Comparison of ENCODE assay signal across 9 mouse cellular contexts in genomic region chr9:21799010-21799350, GRCm38 (mm10). TPM values are rescaled to one million over a fixed set of nuclear protein-coding genes. Genes with fewer than 3 reads are reported as not detected.
DNase-seq lines count a peak whose midpoint lies in the region; ATAC-seq lines count a peak whose summit lies in the region.
"Had no signal": no experiment of that assay in that cellular context is flagged by ENCODE, and none has a peak within 500 bp of the region (broad histone marks: within the 10 kb centered on the region; RNA-seq: fewer than 3 reads in every experiment).

No protein-coding gene starts in this region.

- H3K36me3 ChIP-seq in heart, embryonic 11.5 days (ENCODE audit: control insufficient read depth, insufficient read depth, low read length): peaks cover 24% of the 10 kb centered on the region
- no peaks in the 10 kb centered on the region for H3K36me3 ChIP-seq in hindbrain, embryonic 11.5 days (ENCODE audit: control insufficient read depth, insufficient read depth, low read length)
- peaks cover 25% of the 10 kb centered on the region for H3K36me3 ChIP-seq in midbrain, embryonic 10.5 days

- no peak overlapping the region; the same call in 1 of the 2 replicates for H3K9ac ChIP-seq in heart, embryonic 11.5 days (ENCODE audit: low read depth, low read length)
- H3K9ac ChIP-seq in hindbrain, embryonic 11.5 days (ENCODE audit: low read depth, low read length): peak overlapping the region; percentile 57; the same call in 1 of the 2 replicates

- no peak for DNase-seq in heart, postnatal 4 days
- peak; percentile 62 for DNase-seq in ES-CJ7 (ENCODE audit: low read depth, low spot score)
- DNase-seq in hindbrain, embryonic 11.5 days (ENCODE audit: low spot score): no peak
- no peak for DNase-seq in midbrain, embryonic 10.5 days (ENCODE audit: low spot score)
- no peak for DNase-seq in retina, embryonic 14.5 days (ENCODE audit: low spot score)

- H3K4me1 ChIP-seq in heart, embryonic 11.5 days (ENCODE audit: control insufficient read depth, insufficient read depth, low read length): peaks cover 19% of the 10 kb centered on the region
- no peaks in the 10 kb centered on the region for H3K4me1 ChIP-seq in hindbrain, embryonic 11.5 days (replicated peaks; ENCODE audit: control insufficient read depth, insufficient read depth, low read length)
- peaks cover 34% of the 10 kb centered on the region for H3K4me1 ChIP-seq in midbrain, embryonic 10.5 days

- ATAC-seq in heart, embryonic 11.5 days (replicated peaks; ENCODE audit: insufficient number of reproducible peaks, low FRiP score, low TSS enrichment): no peak
- no peak for ATAC-seq in hindbrain, embryonic 11.5 days (ENCODE audit: low FRiP score)
- ATAC-seq in frontal cortex, adult (ENCODE audit: low TSS enrichment): no peak
- no peak for ATAC-seq in activated CD4-positive, CD25-positive, alpha-beta regulatory T cell, adult 4 months

- H3K4me2 ChIP-seq in heart, embryonic 11.5 days: peak overlapping the region; percentile 81
- peak overlapping the region; percentile 74 for H3K4me2 ChIP-seq in hindbrain, embryonic 11.5 days (replicated peaks; ENCODE audit: low read depth, low read length)

- no peaks in the 10 kb centered on the region for H3K27me3 ChIP-seq in heart, embryonic 11.5 days (ENCODE audit: control insufficient read depth, insufficient read depth, low read length)
- no peaks in the 10 kb centered on the region for H3K27me3 ChIP-seq in hindbrain, embryonic 11.5 days (ENCODE audit: control insufficient read depth, insufficient read depth, low read length)
- H3K27me3 ChIP-seq in midbrain, embryonic 10.5 days (ENCODE audit: low read depth, poor library complexity, severe bottlenecking): no peaks in the 10 kb centered on the region

- no peaks in the 10 kb centered on the region for H3K9me3 ChIP-seq in heart, embryonic 11.5 days (replicated peaks; ENCODE audit: control insufficient read depth, low read length)
- no peaks in the 10 kb centered on the region for H3K9me3 ChIP-seq in hindbrain, embryonic 11.5 days (ENCODE audit: control insufficient read depth, low read length)
- H3K9me3 ChIP-seq in midbrain, embryonic 10.5 days (replicated peaks): no peaks in the 10 kb centered on the region

- WGBS in heart, embryonic 11.5 days (ENCODE audit: insufficient replicate concordance): 57% methylated on average over 3 of the region's 3 CpGs
- WGBS in hindbrain, embryonic 11.5 days: 55% methylated on average over 3 of the region's 3 CpGs
- 53% methylated on average over 3 of the region's 3 CpGs for WGBS in midbrain, embryonic 10.5 days

- H3K27ac ChIP-seq in heart, embryonic 11.5 days (ENCODE audit: low read depth, low read length): peak overlapping the region; percentile 92
- no peak overlapping the region; the same call in 1 of the 2 replicates for H3K27ac ChIP-seq in hindbrain, embryonic 11.5 days (ENCODE audit: low read depth, low read length)
- peak overlapping the region; percentile 91 for H3K27ac ChIP-seq in midbrain, embryonic 10.5 days (replicated peaks)

- peak overlapping the region; percentile 92 for H3K4me3 ChIP-seq in heart, embryonic 11.5 days (ENCODE audit: low read depth, low read length)
- H3K4me3 ChIP-seq in hindbrain, embryonic 11.5 days (ENCODE audit: low read depth, low read length): peak overlapping the region; percentile 55
- H3K4me3 ChIP-seq in midbrain, embryonic 10.5 days: peak overlapping the region; percentile 85

RNA-seq across cellular contexts. Expression of gene Kank2, which starts 0.4 kb away (rescaled TPM):
- polyA plus RNA-seq in heart, embryonic 11.5 days (2014; fragmentation: Nextera tagmentation; extraction: Ambion mirVana): 8.9 and 9.0 TPM in 2 replicates
- total RNA-seq in heart, postnatal 4 days (2021): 10 to 100 TPM; 50.7 to 53.7 TPM
- 4.1 and 4.7 TPM in 2 replicates for polyA plus RNA-seq in hindbrain, embryonic 11.5 days (2014; fragmentation: Nextera tagmentation; extraction: Ambion mirVana)
- 8.6 and 9.5 TPM in 2 replicates for polyA plus RNA-seq in midbrain, embryonic 10.5 days (2016; fragmentation: Nextera tagmentation; extraction: Ambion mirVana)
- polyA plus RNA-seq in activated CD4-positive, CD25-positive, alpha-beta regulatory T cell, adult 4 months (2017; shearing (Covaris generic)): not detected

RNA-seq across cellular contexts. Expression of gene Angptl8, which starts 36.3 kb away (rescaled TPM):
- 1.1 and 1.9 TPM in 2 replicates for polyA plus RNA-seq in heart, embryonic 11.5 days (2014; fragmentation: Nextera tagmentation; extraction: Ambion mirVana)
- total RNA-seq in heart, postnatal 4 days (2021): not detected
- 0.74 TPM in 1 of 2 replicates, not detected in the other for polyA plus RNA-seq in hindbrain, embryonic 11.5 days (2014; fragmentation: Nextera tagmentation; extraction: Ambion mirVana)
- polyA plus RNA-seq in midbrain, embryonic 10.5 days (2016; fragmentation: Nextera tagmentation; extraction: Ambion mirVana): 0.47 and 0.83 TPM in 2 replicates
- polyA plus RNA-seq in activated CD4-positive, CD25-positive, alpha-beta regulatory T cell, adult 4 months (2017; shearing (Covaris generic)): not detected
- total RNA-seq: layer of hippocampus, postnatal 36 days had no signal

RNA-seq across cellular contexts. Expression of gene Spc24, which starts 38.9 kb away (rescaled TPM):
- 90.5 and 103 TPM in 2 replicates for polyA plus RNA-seq in heart, embryonic 11.5 days (2014; fragmentation: Nextera tagmentation; extraction: Ambion mirVana)
- 10 to 100 TPM; 37.2 to 38.4 TPM for total RNA-seq in heart, postnatal 4 days (2021)
- 94.3 and 101 TPM in 2 replicates for polyA plus RNA-seq in hindbrain, embryonic 11.5 days (2014; fragmentation: Nextera tagmentation; extraction: Ambion mirVana)
- 146 and 175 TPM in 2 replicates for polyA plus RNA-seq in midbrain, embryonic 10.5 days (2016; fragmentation: Nextera tagmentation; extraction: Ambion mirVana)
- polyA plus RNA-seq in activated CD4-positive, CD25-positive, alpha-beta regulatory T cell, adult 4 months (2017; shearing (Covaris generic)): 10 to 100 TPM; 18.7 to 25.8 TPM

RNA-seq across cellular contexts. Expression of gene Dock6, which starts 53.5 kb away (rescaled TPM):
- polyA plus RNA-seq in heart, embryonic 11.5 days (2014; fragmentation: Nextera tagmentation; extraction: Ambion mirVana): 43.9 and 50.1 TPM in 2 replicates
- total RNA-seq in heart, postnatal 4 days (2021): 10 to 100 TPM; 61.4 to 70.0 TPM
- polyA plus RNA-seq in hindbrain, embryonic 11.5 days (2014; fragmentation: Nextera tagmentation; extraction: Ambion mirVana): 16.3 and 21.4 TPM in 2 replicates
- polyA plus RNA-seq in midbrain, embryonic 10.5 days (2016; fragmentation: Nextera tagmentation; extraction: Ambion mirVana): 22.0 and 23.5 TPM in 2 replicates
- 1 to 10 TPM in 1 of 2 experiments, under 1 TPM in 1; 0.94 to 1.8 TPM for polyA plus RNA-seq in activated CD4-positive, CD25-positive, alpha-beta regulatory T cell, adult 4 months (2017; shearing (Covaris generic))
